Mouse (Mus musculus): ENCODE measurements around the gene Gulp1.

GRCm38 (mm10) chr1:44552371-44552841 lies 1.1 kb downstream of the Gulp1 start:
- TF ChIP-seq CTCF (IDR thresholded peaks at IDR 0.05; ENCODE audit: borderline replicate concordance, control insufficient read depth, extremely low read depth, insufficient read depth, low read length, poor library complexity) (no peak), POLR2A (IDR thresholded peaks at IDR 0.05; ENCODE audit: control insufficient read depth, extremely low read depth, insufficient read depth, low read length, poor library complexity) (no peak)
